Mouse (Mus musculus) kidney, postnatal 14 days (tissue): ENCODE measurements around the gene Tead2.
"Not testable (repeated sequence)": the region's sequence is repeated elsewhere in the genome, so short reads cannot be mapped to it uniquely, and the experiment has no call there.

Source experiments
- DNase-seq: peaks from one replicate; pipeline ENCODE4 v3.0.0; 2022; ENCODE audit warnings: mixed read lengths

Gene Tead2

GRCm38 (mm10) chr7:45215673-45216441, at the start of gene Tead2:
TSS of gene Tead2 (plus strand) at chr7:45215753.
- peak; percentile 72 for DNase-seq

DNA sequence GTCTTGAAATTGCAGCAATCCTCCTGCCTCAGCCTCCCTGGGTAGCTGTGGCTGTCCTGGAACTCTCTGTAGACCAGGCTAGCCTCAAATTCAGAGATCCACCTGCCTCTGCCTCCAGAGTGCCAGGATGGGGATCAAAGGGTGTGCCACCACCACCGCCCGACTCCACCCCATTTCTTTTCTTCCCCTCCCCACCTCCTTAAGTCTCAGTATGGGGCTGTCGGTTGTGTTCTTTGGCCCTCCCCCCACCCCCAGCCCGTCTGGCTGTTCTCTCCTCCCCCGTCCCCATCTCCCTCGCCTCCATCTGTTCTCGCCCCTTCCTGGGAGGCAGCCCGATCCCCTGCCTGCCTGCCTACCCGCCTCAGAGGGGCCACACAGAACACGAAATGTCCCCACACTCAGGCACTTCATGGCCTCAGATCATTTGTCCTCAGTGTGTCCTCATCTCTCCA, 48.6 kb upstream of the Tead2 start:
- DNase-seq = no peak

GRCm38 (mm10) chr7:45167761-45168445, 47.6 kb upstream of the Tead2 start:
- DNase-seq = no peak

DNA sequence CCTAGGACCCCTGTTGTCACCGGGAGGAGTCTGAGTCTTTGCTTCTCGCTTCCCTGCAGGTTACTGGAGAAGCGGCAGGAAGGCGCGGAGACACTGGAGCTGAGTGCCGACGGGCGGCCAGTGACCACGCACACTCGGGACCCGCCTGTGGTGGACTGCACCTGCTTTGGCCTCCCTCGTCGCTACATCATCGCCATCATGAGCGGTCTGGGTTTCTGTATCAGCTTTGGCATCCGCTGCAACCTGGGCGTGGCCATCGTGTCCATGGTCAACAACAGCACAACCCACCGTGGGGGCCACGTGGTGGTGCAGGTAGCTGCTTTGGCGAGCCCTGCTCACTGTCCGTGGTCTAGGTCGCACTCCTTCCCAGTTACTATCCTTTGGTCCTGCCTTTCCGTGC, 46.9 kb upstream of the Tead2 start:
- no peak for DNase-seq

- DNase-seq = no peak
Measured at GRCm38 (mm10) chr7:45169495-45169894, 46.1 kb upstream of the Tead2 start.

DNA sequence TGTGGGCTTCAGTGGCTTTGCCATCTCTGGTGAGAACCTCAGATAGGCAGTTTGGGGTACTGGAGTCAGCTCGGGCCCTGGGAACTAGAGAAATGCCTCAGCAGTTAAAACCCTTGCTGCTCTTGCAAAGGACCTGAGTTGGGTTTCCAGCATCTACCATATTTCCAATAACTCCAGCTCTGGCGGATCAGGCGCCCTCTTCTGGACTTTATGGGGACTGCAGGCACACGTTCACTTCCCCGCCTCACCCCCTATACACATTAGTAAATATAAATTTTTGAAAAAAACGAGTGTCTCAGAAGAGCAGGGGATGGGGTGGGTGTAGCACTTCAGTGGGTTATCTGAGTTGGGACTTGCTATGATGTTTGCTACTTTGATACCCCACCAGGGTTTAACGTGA, 42.6 kb upstream of the Tead2 start:
- DNase-seq = no peak

GRCm38 (mm10) chr7:45173772-45174171, 41.8 kb upstream of the Tead2 start:
- not testable (repeated sequence) for DNase-seq

GRCm38 (mm10) chr7:45174567-45175280, 40.8 kb upstream of the Tead2 start:
- no peak for DNase-seq

DNA sequence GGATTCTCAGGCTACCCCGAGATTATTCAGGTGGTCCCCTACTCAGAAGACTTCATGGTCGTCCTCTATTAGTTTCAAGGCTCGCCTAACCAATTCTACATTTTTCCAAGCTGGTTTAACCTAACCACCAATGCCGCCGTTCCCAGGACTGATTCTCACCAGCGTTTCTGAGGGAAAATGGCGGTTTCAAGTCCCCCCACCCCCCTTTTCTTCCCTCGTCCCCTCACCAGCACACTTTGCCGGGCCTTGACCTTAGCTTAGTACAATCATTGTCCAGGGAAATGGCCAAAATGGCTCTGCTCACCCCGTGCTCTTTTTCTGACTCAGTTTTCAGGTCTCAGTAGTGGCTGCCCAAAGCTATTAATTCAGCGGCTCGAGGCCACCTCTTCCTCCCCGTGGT, 40.2 kb upstream of the Tead2 start:
- no peak for DNase-seq

GRCm38 (mm10) chr7:45175929-45176328, 39.6 kb upstream of the Tead2 start:
- no peak for DNase-seq

DNA sequence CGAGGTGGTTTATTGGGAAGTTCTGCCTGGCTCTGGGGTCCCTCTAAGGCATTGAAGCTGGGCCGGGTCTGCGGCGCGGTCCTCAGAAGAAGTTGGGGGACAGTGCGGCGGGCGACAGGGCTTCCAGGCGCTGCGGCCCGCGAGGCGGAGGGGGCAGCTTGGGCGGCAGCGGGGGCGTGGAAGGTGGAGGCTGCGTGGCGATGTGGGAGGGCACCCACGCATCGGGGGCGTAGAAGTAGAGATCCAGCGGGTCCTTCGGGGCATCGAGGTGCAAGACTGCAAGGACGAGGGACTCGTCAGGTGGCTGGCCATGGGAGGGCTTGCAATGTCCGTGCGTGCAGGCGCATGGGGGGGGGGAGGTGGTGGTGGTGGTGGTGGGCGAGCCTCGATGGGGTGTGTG, 39.2 kb upstream of the Tead2 start:
- no peak for DNase-seq

GRCm38 (mm10) chr7:45178550-45178949, 37.0 kb upstream of the Tead2 start:
- no peak for DNase-seq

GRCm38 (mm10) chr7:45179469-45179868, 36.1 kb upstream of the Tead2 start, which contains the start of gene Gfy:
TSS of gene Gfy (minus strand) at chr7:45179569.
- no peak for DNase-seq

DNA sequence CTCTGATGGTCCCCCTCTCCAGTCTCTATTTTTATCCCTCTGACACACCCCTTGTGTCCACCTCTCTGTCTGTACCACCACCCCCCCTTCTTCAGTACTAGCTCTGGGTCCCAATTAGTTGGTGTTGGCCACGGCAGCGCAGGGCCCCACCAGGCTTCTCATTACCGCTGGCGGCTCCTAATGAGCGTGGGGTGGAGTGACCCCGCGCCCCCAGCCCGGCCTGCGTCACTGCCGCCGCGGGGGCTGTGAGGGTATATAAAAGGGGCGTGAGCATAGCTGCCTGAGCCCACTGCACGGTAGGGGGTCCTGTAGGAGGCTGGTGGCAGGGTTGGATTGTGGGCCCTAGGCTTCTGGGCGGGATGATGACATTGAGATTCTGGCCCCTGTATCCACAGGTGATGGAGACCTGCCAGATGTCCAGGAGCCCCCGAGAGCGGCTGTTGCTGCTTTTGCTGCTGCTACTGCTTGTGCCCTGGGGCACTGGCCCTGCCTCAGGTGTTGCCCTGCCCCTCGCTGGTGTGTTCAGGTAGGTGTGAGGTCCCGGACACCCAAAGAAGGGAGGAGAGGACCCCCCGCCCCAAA, 34.6 kb upstream of the Tead2 start, which contains the start of gene Pth2:
Gene Pth2, plus strand, starts transcription at position 100 of the 582 bp plus-strand sequence.
- no peak for DNase-seq

GRCm38 (mm10) chr7:45181540-45181939, 34.0 kb upstream of the Tead2 start:
- no peak for DNase-seq

DNA sequence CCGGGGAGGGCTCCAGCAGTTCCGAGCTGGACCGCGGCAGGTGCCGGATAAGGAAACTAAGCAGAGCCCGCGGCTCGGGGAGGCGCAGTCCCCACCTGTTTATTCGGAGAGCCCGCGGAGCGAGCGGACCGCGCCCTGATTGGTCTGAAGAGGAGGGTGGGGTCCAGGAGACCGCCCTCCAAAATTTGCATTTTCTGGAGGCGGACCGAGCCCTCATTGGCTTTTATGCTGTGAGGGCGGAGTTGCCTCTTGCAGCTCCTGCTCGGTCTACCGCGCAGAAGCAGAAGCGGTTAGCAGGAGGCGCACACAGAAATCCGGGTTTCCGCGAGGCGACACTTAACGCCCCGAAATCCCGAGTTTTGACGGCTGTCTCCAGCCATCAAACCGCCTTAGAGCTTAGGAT, 33.4 kb upstream of the Tead2 start:
- DNase-seq = peak; percentile 93

- peak; percentile 41 for DNase-seq
Measured at GRCm38 (mm10) chr7:45182606-45183005, 32.9 kb upstream of the Tead2 start.

- no peak for DNase-seq
Measured at GRCm38 (mm10) chr7:45183672-45184071, 31.9 kb upstream of the Tead2 start.

DNA sequence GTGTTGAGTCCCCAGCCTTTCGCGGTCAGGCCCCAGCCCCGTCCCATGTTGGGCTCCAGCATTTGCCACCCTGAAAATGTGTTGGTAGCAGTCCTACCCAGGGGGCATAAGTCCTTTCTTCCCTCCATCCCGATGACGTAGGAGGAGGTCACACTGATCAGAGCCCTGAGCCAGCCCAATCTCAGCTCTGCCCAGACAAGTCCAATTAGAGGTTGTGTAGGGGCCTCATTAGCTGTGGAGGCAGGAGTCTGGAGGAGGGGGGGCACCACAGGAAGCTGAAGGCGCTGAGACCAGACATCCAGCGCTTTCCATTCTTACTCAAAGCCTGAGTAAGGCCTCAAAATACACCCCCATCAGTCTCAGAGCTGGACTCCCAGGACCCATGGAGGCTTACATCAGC, 29.6 kb upstream of the Tead2 start:
- DNase-seq = no peak

- DNase-seq = no peak
Measured at GRCm38 (mm10) chr7:45189600-45189999, 26.0 kb upstream of the Tead2 start.

DNA sequence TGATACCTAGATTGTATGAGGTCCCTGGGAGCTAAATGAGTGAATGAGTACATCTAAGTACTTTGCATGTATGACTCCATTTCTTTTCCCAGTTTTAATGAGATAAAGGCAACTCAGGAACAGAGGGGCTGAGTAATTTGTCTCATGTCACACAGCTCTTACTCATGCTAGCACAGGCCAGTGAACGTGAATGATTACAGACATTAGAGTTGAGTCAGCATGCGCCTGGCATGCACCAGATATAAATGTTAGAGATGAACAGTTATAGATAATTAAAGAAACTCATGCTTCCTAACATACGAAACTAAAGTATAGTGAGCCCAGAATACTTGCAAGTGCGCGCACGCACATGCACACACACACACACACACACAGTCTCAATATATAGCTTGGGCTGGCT, 25.4 kb upstream of the Tead2 start:
- DNase-seq = no peak

GRCm38 (mm10) chr7:45191161-45191560, 24.4 kb upstream of the Tead2 start:
- DNase-seq = no peak

GRCm38 (mm10) chr7:45191803-45192363, 23.7 kb upstream of the Tead2 start:
- DNase-seq = no peak
